Mouse (Mus musculus) spleen, postnatal 14 days (tissue): ENCODE results near the gene Inpp5b.

Source experiments
- DNase-seq, 2 experiments: peaks; one replicate each; pipeline ENCODE4 v3.0.0; 2021 to 2022; ENCODE audit warnings: low spot score in 2 of 2

Gene Inpp5b

GRCm38 (mm10) chr4:124765802-124766565 lies 24.3 kb downstream of the Inpp5b start:
- no peak for DNase-seq

GRCm38 (mm10) chr4:124766566-124766940 lies 24.9 kb downstream of the Inpp5b start:
- DNase-seq, result no peak

DNA sequence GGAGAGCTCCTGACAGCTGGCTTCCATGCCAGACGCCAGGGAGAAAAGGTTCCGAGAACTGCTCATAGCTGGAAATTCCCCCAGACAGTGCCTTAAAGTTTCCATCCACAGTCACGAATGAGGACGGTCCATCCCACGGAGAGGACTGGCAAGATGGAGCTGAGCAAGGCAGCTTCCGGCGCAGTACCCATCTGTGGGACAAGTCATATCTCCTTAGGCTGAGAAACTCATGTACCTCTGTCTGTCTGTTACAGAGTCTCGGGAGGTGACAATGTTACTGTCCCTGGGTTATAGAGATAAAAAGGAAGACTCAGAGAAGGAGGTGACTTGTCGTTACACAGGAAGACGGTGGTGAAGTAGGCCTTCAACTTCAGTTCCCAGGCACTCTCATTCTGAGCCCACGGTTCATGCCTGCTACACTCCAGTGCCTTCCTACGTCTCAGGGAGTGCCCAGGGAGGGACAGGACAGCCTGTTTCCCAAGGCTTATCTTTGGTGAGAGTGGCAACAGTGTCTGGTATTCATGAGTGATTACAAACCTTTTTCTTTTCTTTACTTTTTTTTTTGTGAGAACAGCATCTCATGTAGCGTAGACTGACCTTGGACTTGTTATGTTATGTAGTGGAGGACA lies 27.4 kb downstream of the Inpp5b start:
- no peak for DNase-seq

- DNase-seq, result no peak
Observed at GRCm38 (mm10) chr4:124770624-124771023, 29.0 kb downstream of the Inpp5b start.

DNA sequence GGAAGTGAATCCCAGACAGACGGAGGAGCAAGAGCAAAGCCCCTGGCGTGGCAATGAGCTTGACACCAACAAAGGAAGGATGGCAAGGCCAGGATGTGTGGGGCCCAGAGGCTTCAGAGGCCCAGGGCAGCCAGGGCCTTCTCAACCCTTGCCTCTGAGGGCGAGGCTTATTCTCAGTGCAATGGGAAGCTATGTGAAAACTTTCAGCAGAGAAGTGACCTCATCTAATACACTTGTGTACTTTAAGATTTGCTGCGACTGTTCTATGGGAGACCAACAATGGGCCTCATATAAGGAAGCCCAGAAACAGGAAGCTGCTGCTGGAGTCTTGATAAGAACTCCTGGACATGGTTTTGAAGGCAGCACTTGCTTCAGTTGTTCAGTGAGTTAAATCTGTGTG lies 30.5 kb downstream of the Inpp5b start:
- no peak for DNase-seq

DNA sequence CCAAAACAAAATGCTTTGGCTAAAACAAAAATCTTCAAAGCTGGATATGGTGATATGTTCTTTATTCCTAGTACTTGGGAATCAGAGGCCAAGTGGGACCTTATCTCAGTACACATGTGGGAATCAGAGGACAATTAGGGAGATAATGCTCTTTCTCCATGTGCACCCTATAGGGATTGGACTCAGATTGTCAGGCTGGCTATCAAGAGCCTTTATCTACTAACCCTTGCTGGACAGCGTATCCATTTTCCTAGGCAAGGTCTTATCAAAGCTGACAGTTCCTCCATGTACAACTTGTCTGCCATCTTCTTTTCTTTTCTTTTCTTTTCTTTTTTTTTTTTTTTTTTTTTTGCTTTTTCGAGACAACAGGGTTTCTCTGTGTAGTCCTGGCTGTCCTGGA lies 31.8 kb downstream of the Inpp5b start:
- DNase-seq, result no peak

GRCm38 (mm10) chr4:124773995-124774394 lies 32.3 kb downstream of the Inpp5b start:
- DNase-seq, result no peak

GRCm38 (mm10) chr4:124774429-124774828 lies 32.8 kb downstream of the Inpp5b start:
- peak in 1 of 2 experiments; percentile 10 for DNase-seq

DNA sequence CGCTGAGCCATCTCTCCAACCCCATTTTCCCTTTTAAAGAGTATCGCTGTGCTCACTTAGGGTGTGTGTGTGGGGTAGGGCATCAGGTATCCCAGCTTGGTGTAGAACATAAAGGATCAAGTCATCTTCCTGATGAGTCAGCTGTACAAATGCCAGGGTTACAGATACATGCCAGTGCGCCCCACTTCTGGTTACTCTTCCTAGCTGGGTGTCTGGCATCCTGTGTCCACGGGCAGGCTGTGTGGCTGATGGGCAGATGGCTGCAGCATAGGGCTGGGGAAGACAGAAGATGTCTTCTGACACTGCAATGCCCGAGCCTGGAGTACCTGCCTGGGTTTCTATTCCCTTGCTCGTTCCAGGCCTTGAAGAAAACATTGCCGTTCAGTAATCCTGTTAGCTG lies 39.7 kb downstream of the Inpp5b start:
- DNase-seq, result no peak

DNA sequence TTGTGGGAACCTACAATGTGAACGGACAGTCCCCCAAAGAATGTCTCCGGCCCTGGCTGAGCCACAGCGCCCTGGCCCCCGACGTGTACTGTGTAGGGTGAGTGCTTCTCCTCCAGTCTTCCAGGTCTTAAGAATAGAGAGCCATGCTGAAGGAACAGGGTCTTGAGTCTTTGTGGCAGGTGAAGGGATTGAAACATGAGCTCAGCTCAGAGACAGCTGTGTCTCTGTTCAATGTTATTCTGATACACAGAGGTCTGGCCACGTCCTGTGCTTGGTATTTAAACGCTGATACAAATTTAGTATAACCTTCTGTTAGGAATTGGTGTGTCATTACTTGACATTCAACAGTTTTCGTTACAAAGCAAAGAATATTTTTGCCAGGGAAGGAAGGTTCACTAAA lies 40.7 kb downstream of the Inpp5b start:
- DNase-seq, result no peak

DNA sequence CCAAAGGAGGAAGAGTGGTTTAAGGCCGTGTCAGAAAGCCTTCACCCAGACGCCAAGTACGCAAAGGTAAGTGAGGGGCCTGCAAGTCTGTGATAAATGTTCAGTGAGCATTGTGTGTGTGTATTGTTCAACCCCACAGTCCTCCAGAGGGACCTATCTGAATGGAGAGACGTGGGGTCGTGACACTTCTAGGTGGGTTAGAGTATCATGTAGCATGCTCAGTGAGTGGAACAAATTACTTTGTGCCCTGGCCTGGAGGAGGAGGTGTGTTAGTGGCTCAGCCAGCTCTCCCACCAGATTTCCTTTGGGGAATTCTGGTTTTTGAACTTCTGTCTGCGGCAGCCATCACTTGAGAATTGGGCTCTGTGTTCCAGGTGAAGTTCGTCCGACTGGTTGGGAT lies 42.3 kb downstream of the Inpp5b start:
- no peak for DNase-seq

DNA sequence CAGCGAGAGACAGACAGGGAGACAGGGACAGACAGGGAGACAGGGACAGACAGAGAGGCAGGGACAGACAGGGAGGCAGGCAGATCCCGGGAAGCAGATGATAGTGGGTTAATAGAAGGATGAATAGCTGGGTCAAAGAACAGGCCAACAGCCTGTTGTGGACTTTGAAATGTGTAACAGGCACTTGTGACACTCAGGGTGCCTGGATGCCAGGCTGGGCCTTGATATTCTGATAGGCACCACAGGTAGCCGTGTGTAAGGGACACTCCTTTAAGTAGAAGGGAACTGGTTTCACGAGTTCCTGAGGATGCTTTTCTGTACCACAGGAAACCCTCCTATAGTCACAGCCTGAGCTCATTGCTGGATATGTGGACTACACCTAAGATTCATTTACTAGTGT lies 48.4 kb downstream of the Inpp5b start:
- DNase-seq, result no peak

- DNase-seq, result no peak
Observed at GRCm38 (mm10) chr4:124792114-124792513, 50.5 kb downstream of the Inpp5b start.

- DNase-seq, result no peak
Observed at GRCm38 (mm10) chr4:124796141-124796540, 54.5 kb downstream of the Inpp5b start.

DNA sequence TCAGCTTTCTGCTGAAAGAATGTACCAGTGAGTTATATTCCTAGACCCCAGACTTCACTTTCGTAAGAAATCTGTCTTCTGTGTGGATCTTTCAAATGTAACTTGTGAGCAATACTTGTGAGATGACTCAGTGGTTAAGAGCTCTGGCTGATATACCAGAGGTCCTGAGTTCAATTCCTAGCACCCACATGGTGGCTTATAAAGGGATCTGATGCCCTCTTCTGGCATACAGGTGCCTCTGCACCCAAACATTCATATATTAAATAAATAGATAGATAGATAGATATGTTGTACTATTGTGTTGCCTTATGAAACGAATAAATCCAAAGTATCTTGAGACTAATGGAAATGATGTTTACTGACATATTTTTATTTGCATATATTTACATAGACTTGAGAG lies 55.3 kb downstream of the Inpp5b start:
- DNase-seq, result no peak

DNA sequence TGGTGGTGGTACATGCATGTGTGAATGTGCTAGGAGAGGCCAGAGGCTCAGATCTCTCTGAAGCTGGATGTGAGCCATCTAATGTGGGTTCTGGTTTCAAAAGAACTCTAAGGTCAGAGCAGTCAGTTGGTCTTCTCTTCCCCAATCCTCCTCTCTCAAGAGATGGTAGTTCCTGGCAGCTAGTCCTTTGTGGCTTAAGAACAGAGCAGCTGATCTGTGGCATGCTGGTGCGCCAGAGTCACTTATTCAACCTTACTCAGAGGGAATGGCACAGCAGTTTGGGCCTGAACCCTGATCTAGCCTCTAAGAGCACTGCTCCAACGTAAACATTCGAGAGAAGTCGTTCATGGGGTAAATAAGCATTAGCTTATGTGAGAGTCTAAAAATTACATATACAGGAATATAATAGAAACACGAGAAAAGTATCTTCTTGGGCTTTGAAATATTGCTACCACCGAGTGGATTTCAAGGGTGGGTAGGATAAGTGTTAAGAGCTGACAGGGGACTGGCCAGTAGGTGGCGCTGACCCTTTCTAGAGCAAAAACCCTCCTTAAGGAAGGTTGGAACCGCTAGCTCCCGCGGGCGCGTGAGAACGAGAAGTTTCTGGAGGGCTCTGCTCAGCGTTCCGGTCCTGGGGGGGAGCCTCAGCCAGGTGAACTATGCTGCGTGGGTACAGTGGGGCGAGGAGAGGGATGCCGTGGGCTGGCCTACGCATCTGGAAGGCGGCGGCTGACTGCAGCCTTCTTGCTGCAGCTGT lies 60.1 kb downstream of the Inpp5b start, which contains the start of gene Mtf1:
Mtf1 (plus strand) TSS at position 553 of the 757 bp plus-strand sequence.
- DNase-seq, result peak; percentile 77 to 85

DNA sequence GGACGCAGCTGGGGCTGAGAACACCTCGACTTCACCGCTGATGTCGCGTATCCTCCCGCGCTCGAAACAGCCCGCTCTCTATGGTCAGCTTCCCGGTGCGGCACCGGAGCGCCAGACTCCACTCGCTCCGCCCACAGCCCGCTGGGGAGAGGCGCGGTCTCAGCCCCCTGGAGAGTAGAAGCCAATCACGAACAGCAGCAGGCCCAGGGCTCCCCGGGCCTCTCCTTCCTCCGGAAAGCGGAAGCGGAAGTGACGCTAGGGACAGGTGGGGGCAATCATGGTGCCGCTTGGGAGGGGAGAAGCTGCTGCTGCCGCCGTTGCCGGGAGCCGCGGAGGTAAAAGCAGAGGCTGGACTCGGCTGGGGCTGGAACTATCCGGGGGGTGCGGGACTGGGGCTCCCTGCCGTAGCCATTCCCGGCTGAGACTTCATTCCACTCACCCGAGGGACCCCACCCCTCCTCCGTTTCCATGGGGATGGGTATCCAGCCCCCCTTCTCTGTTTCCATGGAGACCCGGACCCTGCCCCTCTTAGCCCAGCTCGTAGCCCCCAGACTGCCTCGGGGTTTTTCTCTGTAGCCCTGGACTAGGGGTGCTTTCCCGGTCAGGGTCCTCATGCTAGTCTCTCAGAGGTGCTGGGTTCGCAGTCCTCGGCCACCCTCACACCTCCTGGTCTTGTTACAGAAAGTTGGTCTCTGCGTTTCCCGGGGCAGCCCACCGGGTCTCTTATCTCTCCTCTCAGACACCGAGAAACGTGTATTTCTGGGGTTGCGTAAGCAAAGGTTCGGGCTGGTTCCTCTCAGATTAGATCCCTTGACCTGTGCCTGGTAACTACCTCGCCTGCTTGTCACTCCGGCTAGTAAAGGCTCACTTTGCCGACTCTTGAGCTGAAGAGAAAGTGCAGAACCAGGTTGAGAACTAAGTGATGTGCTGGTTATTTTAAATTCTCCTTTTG lies 60.9 kb downstream of the Inpp5b start:
- DNase-seq, result peak; percentile 92 to 97

GRCm38 (mm10) chr4:124803406-124803805 lies 61.8 kb downstream of the Inpp5b start:
- DNase-seq, result no peak

DNA sequence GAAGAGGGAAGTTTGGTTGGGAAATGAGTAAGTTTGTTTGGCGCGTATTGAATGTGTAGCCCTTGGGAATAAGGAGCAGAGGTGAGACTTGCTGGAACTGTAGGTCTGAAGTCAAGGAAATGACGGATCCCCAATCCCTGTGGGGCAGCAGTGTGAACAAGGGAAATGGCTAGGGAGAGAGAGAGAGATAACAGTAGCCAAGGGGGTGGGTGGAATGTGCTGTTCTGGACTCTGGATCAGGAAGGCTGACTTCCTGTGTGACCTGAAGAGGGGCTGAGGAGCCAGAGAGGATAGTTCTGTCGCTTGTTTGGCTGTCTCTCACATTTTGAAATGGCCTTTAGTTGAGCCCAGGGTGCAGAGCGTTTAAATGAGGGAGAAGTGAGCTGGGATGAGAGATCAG lies 66.9 kb downstream of the Inpp5b start:
- DNase-seq, result no peak

- no peak for DNase-seq
Observed at GRCm38 (mm10) chr4:124809136-124809883, 67.7 kb downstream of the Inpp5b start.

- no peak for DNase-seq
Observed at GRCm38 (mm10) chr4:124810056-124810455, 68.4 kb downstream of the Inpp5b start.
